Mouse (Mus musculus): ENCODE data around the gene Akap11. TPM values are rescaled to one million over a fixed set of nuclear protein-coding genes. Genes with fewer than 3 reads are reported as not detected.

The Akap11 gene
- polyA plus RNA-seq (2014; fragmentation: Nextera tagmentation; extraction: Ambion mirVana): 34.5 and 36.7 TPM in 2 replicates

- Histone ChIP-seq H3K9ac (peak within 1 kb of the TSS; percentile 95), H3K27me3 (ENCODE audit: control insufficient read depth, insufficient read depth, low read length) (no peaks in the 10 kb centered on the region), H3K4me3 (replicated peaks; ENCODE audit: low read length) (peak within 1 kb of the TSS; percentile 88), H3K27ac (peak within 1 kb of the TSS; percentile 94), H3K4me1 (replicated peaks; ENCODE audit: control insufficient read depth, insufficient read depth, low read length) (peaks cover 34% of the 10 kb centered on the region), H3K4me2 (replicated peaks) (peak within 1 kb of the TSS; percentile 69), H3K36me3 (replicated peaks; ENCODE audit: control insufficient read depth, insufficient read depth) (no peaks in the 10 kb centered on the region), H3K9me3 (ENCODE audit: control insufficient read depth, low read length) (no peaks in the 10 kb centered on the region)
- peak; percentile 96 for ATAC-seq (ENCODE audit: low FRiP score)
- DNase-seq (ENCODE audit: low spot score): peak; percentile 95
- WGBS: under 1% methylated on average over 81 of the region's 82 CpGs
Measured at GRCm38 (mm10) chr14:78536281-78537165, at the start of gene Akap11. Akap11 (minus strand) TSS chr14:78536808.

- Histone ChIP-seq H3K4me3 (replicated peaks; ENCODE audit: low read length) (no peak overlapping the region), H3K9me3 (ENCODE audit: control insufficient read depth, low read length) (no peaks in the 10 kb centered on the region), H3K36me3 (replicated peaks; ENCODE audit: control insufficient read depth, insufficient read depth) (peaks cover 56% of the 10 kb centered on the region), H3K27me3 (ENCODE audit: control insufficient read depth, insufficient read depth, low read length) (no peaks in the 10 kb centered on the region), H3K4me2 (replicated peaks) (no peak overlapping the region), H3K9ac (no peak overlapping the region), H3K27ac (no peak overlapping the region), H3K4me1 (replicated peaks; ENCODE audit: control insufficient read depth, insufficient read depth, low read length) (no peaks in the 10 kb centered on the region)
- WGBS: 87% methylated on average over 13 of the region's 13 CpGs
- ATAC-seq (ENCODE audit: low FRiP score) (no peak), DNase-seq (ENCODE audit: low spot score) (no peak)
Measured at GRCm38 (mm10) chr14:78584222-78584621, 47.6 kb upstream of the Akap11 start.

GRCm38 (mm10) chr14:78583168-78583567 lies 46.6 kb upstream of the Akap11 start:
- Histone ChIP-seq H3K9ac (no peak overlapping the region), H3K4me1 (replicated peaks; ENCODE audit: control insufficient read depth, insufficient read depth, low read length) (no peaks in the 10 kb centered on the region), H3K36me3 (replicated peaks; ENCODE audit: control insufficient read depth, insufficient read depth) (peaks cover 50% of the 10 kb centered on the region), H3K27me3 (ENCODE audit: control insufficient read depth, insufficient read depth, low read length) (no peaks in the 10 kb centered on the region), H3K27ac (no peak overlapping the region), H3K4me2 (replicated peaks) (no peak overlapping the region), H3K9me3 (ENCODE audit: control insufficient read depth, low read length) (no peaks in the 10 kb centered on the region), H3K4me3 (replicated peaks; ENCODE audit: low read length) (no peak overlapping the region)
- ATAC-seq (ENCODE audit: low FRiP score) (no peak), DNase-seq (ENCODE audit: low spot score) (no peak)

GRCm38 (mm10) chr14:78575899-78576298 lies 39.3 kb upstream of the Akap11 start:
- H3K27me3 ChIP-seq (ENCODE audit: control insufficient read depth, insufficient read depth, low read length): no peaks in the 10 kb centered on the region
- H3K4me2 ChIP-seq (replicated peaks): no peak overlapping the region
- H3K27ac ChIP-seq: no peak overlapping the region
- no peak overlapping the region for H3K4me3 ChIP-seq (replicated peaks; ENCODE audit: low read length)
- 0 out of 2 replicates have a peak, but pooled peaks cover 5% of the 10 kb centered on the region for H3K9me3 ChIP-seq (ENCODE audit: control insufficient read depth, low read length)
- H3K9ac ChIP-seq: no peak overlapping the region
- ATAC-seq (ENCODE audit: low FRiP score) (no peak), DNase-seq (ENCODE audit: low spot score) (no peak)
- H3K36me3 ChIP-seq (replicated peaks; ENCODE audit: control insufficient read depth, insufficient read depth): peaks cover 24% of the 10 kb centered on the region
- WGBS: 74% methylated on average over 13 of the region's 13 CpGs
- H3K4me1 ChIP-seq (replicated peaks; ENCODE audit: control insufficient read depth, insufficient read depth, low read length): no peaks in the 10 kb centered on the region

GRCm38 (mm10) chr14:78568410-78568809 lies 31.8 kb upstream of the Akap11 start:
- Histone ChIP-seq H3K4me1 (replicated peaks; ENCODE audit: control insufficient read depth, insufficient read depth, low read length) (no peaks in the 10 kb centered on the region), H3K4me3 (replicated peaks; ENCODE audit: low read length) (no peak overlapping the region), H3K27me3 (ENCODE audit: control insufficient read depth, insufficient read depth, low read length) (no peaks in the 10 kb centered on the region), H3K27ac (no peak overlapping the region), H3K4me2 (replicated peaks) (no peak overlapping the region), H3K9me3 (ENCODE audit: control insufficient read depth, low read length) (no peaks in the 10 kb centered on the region), H3K9ac (no peak overlapping the region), H3K36me3 (replicated peaks; ENCODE audit: control insufficient read depth, insufficient read depth) (peaks cover 18% of the 10 kb centered on the region)
- 94% methylated on average over 5 of the region's 5 CpGs for WGBS
- DNase-seq (ENCODE audit: low spot score) (no peak), ATAC-seq (ENCODE audit: low FRiP score) (no peak)

GRCm38 (mm10) chr14:78566431-78566830 lies 29.8 kb upstream of the Akap11 start:
- DNase-seq (ENCODE audit: low spot score) (no peak), ATAC-seq (ENCODE audit: low FRiP score) (no peak)
- H3K4me1 ChIP-seq (replicated peaks; ENCODE audit: control insufficient read depth, insufficient read depth, low read length): no peaks in the 10 kb centered on the region
- H3K36me3 ChIP-seq (replicated peaks; ENCODE audit: control insufficient read depth, insufficient read depth): peaks cover 13% of the 10 kb centered on the region
- H3K4me3 ChIP-seq (replicated peaks; ENCODE audit: low read length): no peak overlapping the region
- H3K4me2 ChIP-seq (replicated peaks): no peak overlapping the region
- no peak overlapping the region for H3K9ac ChIP-seq
- no peaks in the 10 kb centered on the region for H3K27me3 ChIP-seq (ENCODE audit: control insufficient read depth, insufficient read depth, low read length)
- H3K27ac ChIP-seq: no peak overlapping the region
- 76% methylated on average over 4 of the region's 4 CpGs for WGBS
- H3K9me3 ChIP-seq (ENCODE audit: control insufficient read depth, low read length): no peaks in the 10 kb centered on the region

- Histone ChIP-seq H3K4me1 (replicated peaks; ENCODE audit: control insufficient read depth, insufficient read depth, low read length) (no peaks in the 10 kb centered on the region), H3K27me3 (ENCODE audit: control insufficient read depth, insufficient read depth, low read length) (no peaks in the 10 kb centered on the region), H3K4me3 (replicated peaks; ENCODE audit: low read length) (no peak overlapping the region), H3K36me3 (replicated peaks; ENCODE audit: control insufficient read depth, insufficient read depth) (peaks cover 7% of the 10 kb centered on the region), H3K9ac (no peak overlapping the region), H3K4me2 (replicated peaks) (no peak overlapping the region), H3K9me3 (ENCODE audit: control insufficient read depth, low read length) (no peaks in the 10 kb centered on the region), H3K27ac (no peak overlapping the region)
- DNase-seq (ENCODE audit: low spot score): no peak
- WGBS: 76% methylated on average over 2 of the region's 2 CpGs
- no peak for ATAC-seq (ENCODE audit: low FRiP score)
Measured at GRCm38 (mm10) chr14:78564292-78564691, 27.7 kb upstream of the Akap11 start.

- no peaks in the 10 kb centered on the region for H3K4me1 ChIP-seq (replicated peaks; ENCODE audit: control insufficient read depth, insufficient read depth, low read length)
- H3K9ac ChIP-seq: no peak overlapping the region
- H3K9me3 ChIP-seq (ENCODE audit: control insufficient read depth, low read length): no peaks in the 10 kb centered on the region
- H3K4me2 ChIP-seq (replicated peaks): no peak overlapping the region
- no peak overlapping the region for H3K4me3 ChIP-seq (replicated peaks; ENCODE audit: low read length)
- no peaks in the 10 kb centered on the region for H3K27me3 ChIP-seq (ENCODE audit: control insufficient read depth, insufficient read depth, low read length)
- no peak overlapping the region; the same call in 1 of the 2 replicates for H3K27ac ChIP-seq
- WGBS: 77% methylated on average over 7 of the region's 7 CpGs
- DNase-seq (ENCODE audit: low spot score): no peak
- ATAC-seq (ENCODE audit: low FRiP score): no peak
- peaks cover 9% of the 10 kb centered on the region; the same call in 1 of the 2 replicates for H3K36me3 ChIP-seq (replicated peaks; ENCODE audit: control insufficient read depth, insufficient read depth)
Measured at GRCm38 (mm10) chr14:78563211-78563610, 26.6 kb upstream of the Akap11 start.

- H3K4me2 ChIP-seq (replicated peaks): no peak overlapping the region
- H3K27ac ChIP-seq: no peak overlapping the region
- no peak for ATAC-seq (ENCODE audit: low FRiP score)
- no peaks in the 10 kb centered on the region for H3K27me3 ChIP-seq (ENCODE audit: control insufficient read depth, insufficient read depth, low read length)
- WGBS: 87% methylated on average over 4 of the region's 4 CpGs
- H3K4me1 ChIP-seq (replicated peaks; ENCODE audit: control insufficient read depth, insufficient read depth, low read length): no peaks in the 10 kb centered on the region
- H3K36me3 ChIP-seq (replicated peaks; ENCODE audit: control insufficient read depth, insufficient read depth): peaks cover 7% of the 10 kb centered on the region; the same call in 1 of the 2 replicates
- H3K9me3 ChIP-seq (ENCODE audit: control insufficient read depth, low read length): no peaks in the 10 kb centered on the region
- no peak for DNase-seq (ENCODE audit: low spot score)
- no peak overlapping the region for H3K4me3 ChIP-seq (replicated peaks; ENCODE audit: low read length)
- no peak overlapping the region for H3K9ac ChIP-seq
Measured at GRCm38 (mm10) chr14:78562121-78562520, 25.5 kb upstream of the Akap11 start.
